Mouse (Mus musculus): Measurements from ENCODE around the gene Dnah11. TPM values are rescaled to one million over a fixed set of nuclear protein-coding genes. Genes with fewer than 3 reads are reported as not detected.

The Dnah11 gene
- polyA plus RNA-seq, 1 experiment, result 0.43 TPM

DNA sequence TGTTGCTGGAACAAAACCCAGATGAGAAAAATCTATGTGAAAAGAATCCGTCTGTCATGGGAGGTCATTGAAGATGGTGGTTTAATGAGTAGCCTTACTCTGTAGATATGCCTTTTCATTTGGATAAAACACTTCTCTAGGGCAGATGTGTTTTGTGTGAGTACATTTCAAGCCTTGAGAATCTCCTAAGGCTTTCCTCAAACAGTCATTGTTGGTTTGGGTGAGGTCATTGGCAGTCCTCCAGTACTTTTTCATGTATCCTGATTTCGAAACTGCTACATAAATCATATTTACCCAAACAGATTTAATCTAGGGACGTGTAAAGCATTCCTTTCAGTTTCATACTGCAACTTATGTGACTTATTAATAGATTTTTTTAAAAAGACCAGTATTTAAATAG is 370.5 kb downstream of the Dnah11 start:
- H3K4me3 ChIP-seq (ENCODE audit: control insufficient read depth, insufficient read depth, low read length), result no peak overlapping the region
- no peaks in the 10 kb centered on the region for H3K4me1 ChIP-seq (replicated peaks; ENCODE audit: control insufficient read depth, insufficient read depth, low read length)

More for the DNA sequence above, 370.5 kb downstream of the Dnah11 start:
- Histone ChIP-seq H3K27ac (ENCODE audit: control insufficient read depth, insufficient read depth, low read length) (no peak overlapping the region), H3K27me3 (ENCODE audit: control insufficient read depth, insufficient read depth, low read length) (no peaks in the 10 kb centered on the region), H3K36me3 (ENCODE audit: control insufficient read depth, insufficient read depth, low read length) (no peaks in the 10 kb centered on the region)
- DNase-seq, result no peak
- 68% methylated on average over 3 of the region's 3 CpGs for WGBS
- TF ChIP-seq POLR2A (IDR thresholded peaks at IDR 0.05; ENCODE audit: control insufficient read depth, extremely low read depth, insufficient read depth, low read length, poor library complexity) (no peak), CTCF (IDR thresholded peaks at IDR 0.05; ENCODE audit: borderline replicate concordance, control insufficient read depth, extremely low read depth, insufficient read depth, low read length, poor library complexity) (no peak)

Other genes with a start within 250 kb of the Dnah11 start
- 27.8 and 29.3 TPM in 2 replicates for gene Sp4, start 102.4 kb upstream of the Dnah11 start, polyA plus RNA-seq (2012; rRNA removed)